8 mouse cellular contexts compared by ENCODE assay signal in the genomic region with DNA sequence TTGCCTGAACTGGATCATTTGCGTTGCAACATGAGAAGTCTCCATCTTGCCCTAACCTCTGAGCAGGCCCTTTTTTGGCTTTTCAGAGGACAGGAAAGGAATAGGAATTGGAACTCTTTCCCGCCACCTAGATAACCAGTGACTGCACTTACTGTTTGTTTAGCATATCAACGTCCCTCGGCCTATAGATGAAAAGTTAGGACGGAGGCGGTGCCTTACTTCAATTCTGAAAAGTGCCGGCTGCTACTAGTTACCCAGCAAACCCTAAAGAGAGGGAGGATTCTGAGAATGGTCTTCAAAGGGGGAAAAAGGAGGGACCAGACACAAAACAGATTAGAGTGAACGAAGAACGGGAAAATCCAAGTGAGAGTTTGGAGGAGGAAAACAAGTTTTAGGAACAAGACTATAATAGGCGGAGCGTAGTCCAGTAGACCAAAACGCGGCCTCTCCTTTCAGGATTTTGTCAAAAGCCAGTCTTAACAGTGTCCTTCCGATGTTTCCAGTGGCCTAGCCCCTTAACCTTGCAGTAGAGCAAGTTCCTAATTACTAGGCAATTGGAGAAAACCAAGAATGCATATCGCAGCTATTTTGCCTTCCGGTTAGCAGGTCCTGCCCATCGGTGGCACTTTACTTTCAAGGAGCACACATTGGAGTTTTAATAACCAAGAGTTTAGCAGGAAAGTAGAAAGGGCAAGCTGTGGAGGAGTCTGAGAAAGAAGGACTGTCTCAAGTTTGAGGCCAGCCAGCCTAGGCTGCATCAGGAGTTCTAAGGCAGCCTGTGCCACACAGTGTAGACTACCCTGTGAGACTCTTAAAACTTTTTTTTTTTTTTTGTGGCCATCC. TPM values are rescaled to one million over a fixed set of nuclear protein-coding genes. Genes with fewer than 3 reads are reported as not detected.
A peak's percentile ranks its signal among the peaks of the same experiment; 100 is the strongest.
DNase-seq lines count a peak whose midpoint lies in the region; ATAC-seq and TF ChIP-seq lines count a peak whose summit lies in the region.

No protein-coding gene starts in this region.

- TF ChIP-seq CTCF in kidney, postnatal 0 days (IDR thresholded peaks at IDR 0.05; ENCODE audit: low read depth): no peak

- peak; percentile 64 for DNase-seq in kidney, postnatal 0 days (ENCODE audit: low spot score)
- no peak for DNase-seq in kidney, adult 9 months
- DNase-seq in embryonic facial prominence, embryonic 11.5 days (ENCODE audit: low spot score): peak; percentile 56
- peak; percentile 42 for DNase-seq in hindlimb bud, embryonic 11.5 days (ENCODE audit: extremely low spot score, low read depth, low spot score)
- DNase-seq in urinary bladder, postnatal 25 days (ENCODE audit: low spot score): no peak
- no peak for DNase-seq in adrenal gland, postnatal 36 days
- DNase-seq in kidney, postnatal 36 days: no peak

- WGBS in kidney, postnatal 0 days: 15% methylated on average over 17 of the region's 17 CpGs
- WGBS in embryonic facial prominence, embryonic 11.5 days: 22% methylated on average over 17 of the region's 17 CpGs
- WGBS in neural tube, embryonic 12.5 days: 28% methylated on average over 17 of the region's 17 CpGs

- no peaks in the 10 kb centered on the region for H3K9me3 ChIP-seq in kidney, postnatal 0 days (replicated peaks; ENCODE audit: low read length)
- no peaks in the 10 kb centered on the region for H3K9me3 ChIP-seq in embryonic facial prominence, embryonic 11.5 days (replicated peaks; ENCODE audit: control insufficient read depth, low read length)
- H3K9me3 ChIP-seq in neural tube, embryonic 12.5 days: no peaks in the 10 kb centered on the region

- no peak for ATAC-seq in kidney, postnatal 0 days (replicated peaks; ENCODE audit: low FRiP score, low read depth)
- ATAC-seq in embryonic facial prominence, embryonic 11.5 days (replicated peaks; ENCODE audit: insufficient number of reproducible peaks, low FRiP score, low TSS enrichment, low read depth): no peak
- no peak for ATAC-seq in neural tube, embryonic 12.5 days (ENCODE audit: low FRiP score, low read depth)

- no peaks in the 10 kb centered on the region for H3K36me3 ChIP-seq in kidney, postnatal 0 days (ENCODE audit: insufficient read depth, low read length)
- H3K36me3 ChIP-seq in embryonic facial prominence, embryonic 11.5 days (replicated peaks; ENCODE audit: control insufficient read depth, insufficient read depth, low read depth, low read length): no peaks in the 10 kb centered on the region
- H3K36me3 ChIP-seq in neural tube, embryonic 12.5 days: no peaks in the 10 kb centered on the region

- H3K4me3 ChIP-seq in kidney, postnatal 0 days (replicated peaks; ENCODE audit: low read depth, low read length): peak overlapping the region; percentile 88
- peak overlapping the region; percentile 73 for H3K4me3 ChIP-seq in embryonic facial prominence, embryonic 11.5 days (ENCODE audit: low read depth, low read length)
- H3K4me3 ChIP-seq in neural tube, embryonic 12.5 days: peak overlapping the region; percentile 81

- peaks cover 20% of the 10 kb centered on the region; the same call in 1 of the 2 replicates for H3K4me1 ChIP-seq in kidney, postnatal 0 days (replicated peaks; ENCODE audit: insufficient read depth, low read length)
- no peaks in the 10 kb centered on the region for H3K4me1 ChIP-seq in embryonic facial prominence, embryonic 11.5 days (ENCODE audit: control insufficient read depth, insufficient read depth, low read length)
- H3K4me1 ChIP-seq in neural tube, embryonic 12.5 days: peaks cover 30% of the 10 kb centered on the region

- peak overlapping the region; percentile 76 for H3K4me2 ChIP-seq in kidney, postnatal 0 days (ENCODE audit: low read length)
- peak overlapping the region; percentile 76 for H3K4me2 ChIP-seq in embryonic facial prominence, embryonic 11.5 days (ENCODE audit: low read depth, low read length)
- peak overlapping the region; percentile 69 for H3K4me2 ChIP-seq in neural tube, embryonic 12.5 days (replicated peaks)

- peak overlapping the region; percentile 97 for H3K27ac ChIP-seq in kidney, postnatal 0 days
- 0 out of 2 replicates have a peak overlapping the region, but pooled peaks have one; percentile 43 for H3K27ac ChIP-seq in embryonic facial prominence, embryonic 11.5 days (replicated peaks; ENCODE audit: low read depth, low read length)
- H3K27ac ChIP-seq in neural tube, embryonic 12.5 days: no peak overlapping the region

- peak overlapping the region; percentile 95; the same call in 1 of the 2 replicates for H3K9ac ChIP-seq in kidney, postnatal 0 days (ENCODE audit: low read depth, low read length)
- H3K9ac ChIP-seq in embryonic facial prominence, embryonic 11.5 days (replicated peaks; ENCODE audit: low read length): peak overlapping the region; percentile 51; the same call in 1 of the 2 replicates
- peak overlapping the region; percentile 64 for H3K9ac ChIP-seq in neural tube, embryonic 12.5 days

- H3K27me3 ChIP-seq in kidney, postnatal 0 days (ENCODE audit: insufficient read depth, low read length): no peaks in the 10 kb centered on the region
- no peaks in the 10 kb centered on the region for H3K27me3 ChIP-seq in embryonic facial prominence, embryonic 11.5 days (ENCODE audit: control insufficient read depth, insufficient read depth, low read length)
- no peaks in the 10 kb centered on the region for H3K27me3 ChIP-seq in neural tube, embryonic 12.5 days (replicated peaks)

RNA-seq across cellular contexts. Expression of a gene that starts 0.9 kb away (rescaled TPM):
- 186 and 191 TPM in 2 replicates for polyA plus RNA-seq in kidney, postnatal 0 days (2015; fragmentation: Nextera tagmentation; extraction: Ambion mirVana)
- 158 and 169 TPM in 2 replicates for polyA plus RNA-seq in embryonic facial prominence, embryonic 11.5 days (2014; fragmentation: Nextera tagmentation; extraction: Ambion mirVana)
- 140 and 147 TPM in 2 replicates for polyA plus RNA-seq in neural tube, embryonic 12.5 days (2016; fragmentation: Nextera tagmentation; extraction: Ambion mirVana)
- total RNA-seq in adrenal gland, postnatal 36 days (2021): 10 to 100 TPM; 22.7 to 30.8 TPM

Comparison
In these comparisons a context has a peak if more than half of its experiments do, and no peak if none do; other contexts are left out.
1. DNase-seq: peak in kidney, postnatal 0 days (single experiment), embryonic facial prominence, embryonic 11.5 days (single experiment) and hindlimb bud, embryonic 11.5 days (single experiment); none in kidney, adult 9 months (single experiment), urinary bladder, postnatal 25 days (single experiment), adrenal gland, postnatal 36 days (0 of 2) and kidney, postnatal 36 days (0 of 2).
2. Peak in every context shown above with its lines, with median percentiles within 50 percentile points of each other: H3K4me2 ChIP-seq, H3K4me3 ChIP-seq and H3K9ac ChIP-seq.